Mouse (Mus musculus): Measurements from ENCODE around the gene Ebpl. TPM values are rescaled to one million over a fixed set of nuclear protein-coding genes. Genes with fewer than 3 reads are reported as not detected.
A peak's percentile ranks its signal among the peaks of the same experiment; 100 is the strongest.

The Ebpl gene
- polyA plus RNA-seq, 1 experiment from 2014 or later = 6.7 TPM

GRCm38 (mm10) chr14:61363734-61364133 lies 3.5 kb upstream of the Ebpl start:
- Histone ChIP-seq H3K27ac (ENCODE audit: low read depth, low read length) (no peak overlapping the region; the same call in 1 of the 2 replicates), H3K4me3 (ENCODE audit: low read depth, low read length) (no peak overlapping the region), H3K4me1 (replicated peaks; ENCODE audit: control insufficient read depth, insufficient read depth, low read length) (peaks cover 9% of the 10 kb centered on the region), H3K27me3 (replicated peaks; ENCODE audit: control insufficient read depth, insufficient read depth, low read length) (no peaks in the 10 kb centered on the region), H3K9ac (ENCODE audit: low read depth, low read length) (no peak overlapping the region), H3K9me3 (ENCODE audit: control insufficient read depth, low read length) (no peaks in the 10 kb centered on the region), H3K36me3 (ENCODE audit: control insufficient read depth, insufficient read depth, low read length) (peaks cover 4% of the 10 kb centered on the region; the same call in 1 of the 2 replicates), H3K4me2 (no peak overlapping the region)
- WGBS = 92% methylated on average over 2 of the region's 2 CpGs
- ATAC-seq (replicated peaks; ENCODE audit: low FRiP score) = no peak
- DNase-seq (ENCODE audit: low spot score) = no peak

GRCm38 (mm10) chr14:61362268-61362667 lies 2.0 kb upstream of the Ebpl start:
- peaks cover 3% of the 10 kb centered on the region; the same call in 1 of the 2 replicates for H3K36me3 ChIP-seq (ENCODE audit: control insufficient read depth, insufficient read depth, low read length)
- ATAC-seq (replicated peaks; ENCODE audit: low FRiP score) (no peak), DNase-seq (ENCODE audit: low spot score) (no peak)
- H3K27me3 ChIP-seq (replicated peaks; ENCODE audit: control insufficient read depth, insufficient read depth, low read length) = no peaks in the 10 kb centered on the region
- no peak overlapping the region for H3K27ac ChIP-seq (ENCODE audit: low read depth, low read length)
- H3K4me3 ChIP-seq (ENCODE audit: low read depth, low read length) = no peak overlapping the region
- no peaks in the 10 kb centered on the region for H3K9me3 ChIP-seq (ENCODE audit: control insufficient read depth, low read length)
- H3K9ac ChIP-seq (ENCODE audit: low read depth, low read length) = no peak overlapping the region
- H3K4me2 ChIP-seq = no peak overlapping the region
- WGBS = 98% methylated on average over 2 of the region's 2 CpGs
- H3K4me1 ChIP-seq (replicated peaks; ENCODE audit: control insufficient read depth, insufficient read depth, low read length) = peaks cover 9% of the 10 kb centered on the region

DNA sequence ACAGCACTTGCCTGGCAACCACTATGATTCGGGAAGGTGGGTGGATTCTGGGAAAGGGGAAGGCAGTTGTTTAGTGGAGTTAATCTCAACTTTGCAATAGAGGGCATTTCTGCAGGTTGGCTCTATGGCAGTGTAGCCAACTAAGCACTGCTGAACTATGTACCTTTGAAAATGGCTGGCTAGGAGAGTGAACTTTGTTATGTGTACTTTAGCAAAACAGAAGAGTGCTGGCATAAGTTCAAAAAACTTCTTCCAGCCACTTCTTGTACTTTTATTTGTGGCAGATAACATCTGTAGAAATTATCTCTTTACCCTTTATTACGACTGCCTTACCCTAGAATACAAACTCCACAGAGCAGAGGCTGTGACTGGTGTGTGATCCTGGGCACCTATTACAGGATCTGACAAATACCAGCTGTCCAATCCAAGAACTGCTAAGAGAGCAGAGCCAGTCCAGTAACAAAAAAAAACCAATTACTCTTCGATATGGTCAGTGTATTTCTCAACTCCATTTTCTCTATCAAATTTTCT lies 807 bp upstream of the Ebpl start:
- DNase-seq (ENCODE audit: low spot score) (no peak), ATAC-seq (replicated peaks; ENCODE audit: low FRiP score) (no peak)
- Histone ChIP-seq H3K36me3 (ENCODE audit: control insufficient read depth, insufficient read depth, low read length) (no peaks in the 10 kb centered on the region), H3K27me3 (replicated peaks; ENCODE audit: control insufficient read depth, insufficient read depth, low read length) (no peaks in the 10 kb centered on the region), H3K9me3 (ENCODE audit: control insufficient read depth, low read length) (no peaks in the 10 kb centered on the region), H3K4me1 (replicated peaks; ENCODE audit: control insufficient read depth, insufficient read depth, low read length) (peaks cover 9% of the 10 kb centered on the region), H3K4me2 (peak overlapping the region; percentile 68), H3K4me3 (ENCODE audit: low read depth, low read length) (peak overlapping the region; percentile 69; the same call in 1 of the 2 replicates), H3K9ac (ENCODE audit: low read depth, low read length) (peak overlapping the region; percentile 73; the same call in 1 of the 2 replicates), H3K27ac (ENCODE audit: low read depth, low read length) (peak overlapping the region; percentile 3; the same call in 1 of the 2 replicates)
- 56% methylated on average over 3 of the region's 3 CpGs for WGBS

DNA sequence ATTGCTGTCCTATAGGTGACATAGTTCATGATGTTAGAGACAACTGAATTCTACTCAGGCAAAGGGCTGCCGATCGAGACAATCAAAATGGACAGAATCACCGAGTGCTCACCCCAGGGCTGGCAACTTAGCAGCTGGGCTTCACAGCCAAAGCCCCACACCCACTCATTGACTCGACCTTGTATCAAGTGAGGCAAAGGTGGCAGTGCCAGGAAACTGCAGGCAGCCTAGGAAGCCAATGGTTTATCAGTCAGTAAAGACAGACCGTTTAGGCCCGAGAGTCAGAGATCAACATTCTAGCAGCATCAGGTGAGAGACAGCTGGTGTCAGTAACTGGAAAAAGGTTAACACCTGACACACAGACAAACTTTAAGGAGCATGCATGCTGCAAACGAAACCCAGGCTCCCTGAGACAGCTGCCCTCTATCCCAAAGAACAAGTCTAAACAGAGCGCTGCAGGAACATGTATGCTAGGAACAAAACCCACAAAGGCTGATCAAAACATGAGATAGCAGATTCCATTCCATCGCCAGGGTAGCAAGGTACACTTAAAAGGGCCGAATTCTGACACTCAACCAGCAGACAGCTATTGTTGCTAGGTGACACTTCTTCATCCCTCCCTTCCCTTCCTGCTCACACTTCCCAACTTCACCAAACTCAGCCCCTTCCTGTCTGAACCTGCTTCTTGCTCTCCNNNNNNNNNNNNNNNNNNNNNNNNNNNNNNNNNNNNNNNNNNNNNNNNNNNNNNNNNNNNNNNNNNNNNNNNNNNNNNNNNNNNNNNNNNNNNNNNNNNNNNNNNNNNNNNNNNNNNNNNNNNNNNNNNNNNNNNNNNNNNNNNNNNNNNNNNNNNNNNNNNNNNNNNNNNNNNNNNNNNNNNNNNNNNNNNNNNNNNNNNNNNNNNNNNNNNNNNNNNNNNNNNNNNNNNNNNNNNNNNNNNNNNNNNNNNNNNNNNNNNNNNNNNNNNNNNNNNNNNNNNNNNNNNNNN lies 5.7 kb downstream of the Ebpl start:
- ATAC-seq (replicated peaks; ENCODE audit: low FRiP score) = no peak
- 74% methylated on average over 10 of the region's 10 CpGs for WGBS

GRCm38 (mm10) chr14:61350808-61351207 lies 9.4 kb downstream of the Ebpl start:
- Histone ChIP-seq H3K9ac (ENCODE audit: low read depth, low read length) (no peak overlapping the region), H3K4me1 (replicated peaks; ENCODE audit: control insufficient read depth, insufficient read depth, low read length) (no peaks in the 10 kb centered on the region), H3K27me3 (replicated peaks; ENCODE audit: control insufficient read depth, insufficient read depth, low read length) (no peaks in the 10 kb centered on the region), H3K4me2 (no peak overlapping the region), H3K9me3 (ENCODE audit: control insufficient read depth, low read length) (no peaks in the 10 kb centered on the region), H3K4me3 (ENCODE audit: low read depth, low read length) (no peak overlapping the region), H3K36me3 (ENCODE audit: control insufficient read depth, insufficient read depth, low read length) (no peaks in the 10 kb centered on the region), H3K27ac (ENCODE audit: low read depth, low read length) (no peak overlapping the region)
- DNase-seq (ENCODE audit: low spot score) (no peak), ATAC-seq (replicated peaks; ENCODE audit: low FRiP score) (no peak)
- 78% methylated on average over 6 of the region's 6 CpGs for WGBS

More for the DNA sequence above, 5.7 kb downstream of the Ebpl start:
- 0 out of 2 replicates have a peak, but pooled peaks cover 3% of the 10 kb centered on the region for H3K4me1 ChIP-seq (replicated peaks; ENCODE audit: control insufficient read depth, insufficient read depth, low read length)
- no peak for DNase-seq (ENCODE audit: low spot score)
- no peak overlapping the region for H3K9ac ChIP-seq (ENCODE audit: low read depth, low read length)
- no peaks in the 10 kb centered on the region for H3K36me3 ChIP-seq (ENCODE audit: control insufficient read depth, insufficient read depth, low read length)
- H3K4me2 ChIP-seq = no peak overlapping the region
- no peak overlapping the region for H3K4me3 ChIP-seq (ENCODE audit: low read depth, low read length)
- no peaks in the 10 kb centered on the region for H3K9me3 ChIP-seq (ENCODE audit: control insufficient read depth, low read length)
- H3K27ac ChIP-seq (ENCODE audit: low read depth, low read length) = no peak overlapping the region
- H3K27me3 ChIP-seq (replicated peaks; ENCODE audit: control insufficient read depth, insufficient read depth, low read length) = no peaks in the 10 kb centered on the region

DNA sequence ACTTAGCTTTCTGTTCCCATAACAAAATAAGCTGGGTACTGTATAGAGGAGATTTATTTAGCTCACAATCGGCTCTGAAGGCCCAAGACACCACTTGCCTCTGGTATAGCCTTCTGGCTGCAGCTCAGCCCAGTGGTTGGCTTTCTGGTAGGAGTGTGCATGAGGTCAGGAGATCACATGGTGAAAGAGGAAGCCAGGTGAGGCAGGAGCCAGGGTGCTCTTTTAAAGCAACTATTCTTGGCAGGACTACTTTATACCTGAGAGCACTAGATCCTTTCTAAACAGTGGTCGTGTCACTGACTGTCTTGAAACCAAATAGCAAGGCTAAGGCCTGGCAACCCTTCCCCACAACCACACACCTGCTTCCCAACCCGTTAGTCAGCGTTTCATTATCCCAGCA lies 10.4 kb downstream of the Ebpl start:
- 78% methylated on average over 4 of the region's 4 CpGs for WGBS
- Histone ChIP-seq H3K36me3 (ENCODE audit: control insufficient read depth, insufficient read depth, low read length) (no peaks in the 10 kb centered on the region), H3K27me3 (replicated peaks; ENCODE audit: control insufficient read depth, insufficient read depth, low read length) (no peaks in the 10 kb centered on the region), H3K4me1 (replicated peaks; ENCODE audit: control insufficient read depth, insufficient read depth, low read length) (no peaks in the 10 kb centered on the region), H3K9me3 (ENCODE audit: control insufficient read depth, low read length) (no peaks in the 10 kb centered on the region), H3K4me2 (no peak overlapping the region), H3K9ac (ENCODE audit: low read depth, low read length) (no peak overlapping the region), H3K27ac (ENCODE audit: low read depth, low read length) (no peak overlapping the region), H3K4me3 (ENCODE audit: low read depth, low read length) (no peak overlapping the region)
- DNase-seq (ENCODE audit: low spot score) = no peak
- ATAC-seq (replicated peaks; ENCODE audit: low FRiP score) = no peak

DNA sequence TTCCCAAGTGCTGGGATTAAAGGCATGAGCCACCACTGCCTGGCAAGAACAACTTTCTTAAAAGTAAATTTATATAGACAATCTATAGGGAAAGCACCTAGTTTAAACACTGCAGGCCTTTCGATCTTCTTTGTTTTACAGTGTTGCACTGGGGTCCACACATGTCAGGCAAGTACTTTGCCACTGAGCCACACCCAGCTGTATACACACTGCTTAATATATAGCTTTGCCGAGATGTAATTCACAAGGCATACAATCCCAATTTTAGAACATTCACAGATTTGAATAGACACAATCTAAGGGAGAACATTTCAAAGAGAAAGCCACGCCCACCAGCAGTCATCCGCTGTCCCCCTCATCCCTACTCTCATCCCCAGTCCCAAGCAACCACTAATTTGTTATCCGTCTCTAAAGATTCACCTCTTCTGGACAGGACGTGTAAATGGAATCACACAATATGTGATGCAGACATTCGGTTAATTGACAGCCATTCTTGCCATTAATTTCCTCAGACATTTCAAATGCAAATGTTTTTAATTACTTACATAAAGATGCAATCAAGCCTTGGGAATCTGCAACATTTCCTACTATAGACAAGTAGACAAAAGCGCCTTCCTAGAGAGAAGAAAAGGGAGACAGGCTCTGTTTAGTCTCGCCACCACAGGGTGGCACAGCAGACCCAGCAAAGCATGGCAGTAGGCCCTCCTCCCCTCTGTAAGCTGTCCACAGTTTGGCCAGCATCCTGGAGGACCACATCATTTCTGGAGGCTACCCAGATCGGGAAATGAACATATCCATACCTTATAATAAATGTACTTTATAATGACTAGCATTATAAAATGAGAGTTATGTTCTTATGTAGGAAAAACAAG lies 13.2 kb downstream of the Ebpl start:
- Histone ChIP-seq H3K27ac (ENCODE audit: low read depth, low read length) (no peak overlapping the region), H3K27me3 (replicated peaks; ENCODE audit: control insufficient read depth, insufficient read depth, low read length) (no peaks in the 10 kb centered on the region), H3K4me1 (replicated peaks; ENCODE audit: control insufficient read depth, insufficient read depth, low read length) (no peaks in the 10 kb centered on the region), H3K4me2 (no peak overlapping the region), H3K9me3 (ENCODE audit: control insufficient read depth, low read length) (no peaks in the 10 kb centered on the region), H3K9ac (ENCODE audit: low read depth, low read length) (no peak overlapping the region), H3K4me3 (ENCODE audit: low read depth, low read length) (no peak overlapping the region), H3K36me3 (ENCODE audit: control insufficient read depth, insufficient read depth, low read length) (no peaks in the 10 kb centered on the region)
- DNase-seq (ENCODE audit: low spot score) = no peak
- WGBS = 82% methylated on average over 10 of the region's 10 CpGs
- no peak for ATAC-seq (replicated peaks; ENCODE audit: low FRiP score)

- H3K27ac ChIP-seq (ENCODE audit: low read depth, low read length) = no peak overlapping the region
These were observed 15.6 kb downstream of the Ebpl start for GRCm38 (mm10) chr14:61344590-61344989.

More at GRCm38 (mm10) chr14:61344590-61344989, 15.6 kb downstream of the Ebpl start:
- Histone ChIP-seq H3K9me3 (ENCODE audit: control insufficient read depth, low read length) (no peaks in the 10 kb centered on the region), H3K27me3 (replicated peaks; ENCODE audit: control insufficient read depth, insufficient read depth, low read length) (no peaks in the 10 kb centered on the region), H3K9ac (ENCODE audit: low read depth, low read length) (no peak overlapping the region), H3K36me3 (ENCODE audit: control insufficient read depth, insufficient read depth, low read length) (no peaks in the 10 kb centered on the region), H3K4me1 (replicated peaks; ENCODE audit: control insufficient read depth, insufficient read depth, low read length) (no peaks in the 10 kb centered on the region), H3K4me2 (no peak overlapping the region), H3K4me3 (ENCODE audit: low read depth, low read length) (no peak overlapping the region)
- DNase-seq (ENCODE audit: low spot score) = no peak
- WGBS = 71% methylated on average over 5 of the region's 5 CpGs
- ATAC-seq (replicated peaks; ENCODE audit: low FRiP score) = no peak

Data from liver, embryonic 11.5 days (tissue).